Mouse (Mus musculus): ENCODE data around the gene Tmem163. TPM values are rescaled to one million over a fixed set of nuclear protein-coding genes. Genes with fewer than 3 reads are reported as not detected.

The Tmem163 gene
- polyA plus RNA-seq, 1 experiment from 2014 or later, result 2.1 TPM

GRCm38 (mm10) chr1:127439452-127439891 lies 239.9 kb downstream of the Tmem163 start:
- ATAC-seq (ENCODE audit: insufficient read depth) (no peak), DNase-seq (no peak)
- no peaks in the 10 kb centered on the region for H3K27me3 ChIP-seq (ENCODE audit: insufficient read depth, low read length)
- no peak overlapping the region for H3K4me3 ChIP-seq (ENCODE audit: low read depth, low read length)
- TF ChIP-seq CTCF (IDR thresholded peaks at IDR 0.05; ENCODE audit: low read depth), result no peak
- no peaks in the 10 kb centered on the region for H3K9me3 ChIP-seq (ENCODE audit: low read depth, low read length)
- H3K4me2 ChIP-seq, result no peak overlapping the region
- 72% methylated on average over 9 of the region's 9 CpGs for WGBS
- H3K27ac ChIP-seq (ENCODE audit: low read depth), result no peak overlapping the region
- H3K4me1 ChIP-seq (ENCODE audit: insufficient read depth), result peaks cover 3% of the 10 kb centered on the region; the same call in 1 of the 2 replicates
- no peak overlapping the region for H3K9ac ChIP-seq
- H3K36me3 ChIP-seq (ENCODE audit: insufficient read depth), result no peaks in the 10 kb centered on the region

DNA sequence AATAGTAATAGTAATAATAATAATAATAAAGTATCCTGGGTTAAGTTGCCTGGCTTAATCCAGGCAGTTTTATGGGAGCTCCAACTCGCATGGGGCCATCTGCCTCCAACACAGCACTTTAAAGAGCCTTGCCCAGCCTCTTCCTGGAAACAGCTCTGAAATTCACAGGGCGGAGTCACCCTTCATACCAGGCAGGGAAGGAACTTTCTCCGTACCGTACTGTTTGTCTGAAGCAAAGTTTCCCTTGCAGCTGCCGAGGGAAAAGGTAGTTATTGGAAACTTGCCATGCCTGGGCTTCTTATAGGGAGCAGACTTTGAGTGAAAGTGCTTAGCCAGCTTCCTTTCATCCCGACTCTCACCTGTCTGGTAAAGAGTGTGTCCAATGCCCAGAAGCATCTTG lies 242.3 kb downstream of the Tmem163 start:
- WGBS, result 45% methylated on average over 6 of the region's 6 CpGs
- H3K27ac ChIP-seq (ENCODE audit: low read depth), result no peak overlapping the region
- H3K27me3 ChIP-seq (ENCODE audit: insufficient read depth, low read length), result no peaks in the 10 kb centered on the region
- H3K4me1 ChIP-seq (ENCODE audit: insufficient read depth), result no peaks in the 10 kb centered on the region
- no peak overlapping the region for H3K4me2 ChIP-seq
- H3K9ac ChIP-seq, result no peak overlapping the region
- no peak overlapping the region for H3K4me3 ChIP-seq (ENCODE audit: low read depth, low read length)
- DNase-seq (peak; percentile 48), ATAC-seq (ENCODE audit: insufficient read depth) (no peak)
- no peaks in the 10 kb centered on the region for H3K36me3 ChIP-seq (ENCODE audit: insufficient read depth)
- no peak for TF ChIP-seq CTCF (IDR thresholded peaks at IDR 0.05; ENCODE audit: low read depth)
- no peaks in the 10 kb centered on the region for H3K9me3 ChIP-seq (ENCODE audit: low read depth, low read length)

Other genes starting within 250 kb of the Tmem163 start
- 0.18 and 0.45 TPM in 2 replicates for gene Acmsd, start 49.9 kb upstream of the Tmem163 start, polyA plus RNA-seq (2014; fragmentation: Nextera tagmentation; extraction: Ambion mirVana)
- 81.4 and 82.5 TPM in 2 replicates for gene Ccnt2, start 94.6 kb upstream of the Tmem163 start, polyA plus RNA-seq (2014; fragmentation: Nextera tagmentation; extraction: Ambion mirVana)
- gene Map3k19, start 175.5 kb upstream of the Tmem163 start, polyA plus RNA-seq (2014; fragmentation: Nextera tagmentation; extraction: Ambion mirVana), result 0.05 and 0.11 TPM in 2 replicates
- gene Rab3gap1, start 189.2 kb upstream of the Tmem163 start, polyA plus RNA-seq (2014; fragmentation: Nextera tagmentation; extraction: Ambion mirVana), result 24.4 and 24.5 TPM in 2 replicates